Mouse (Mus musculus) embryonic facial prominence, embryonic 14.5 days (tissue): ENCODE results near the gene Osgep. TPM values are rescaled to one million over a fixed set of nuclear protein-coding genes. Genes with fewer than 3 reads are reported as not detected.
"Not testable (repeated sequence)": the region's sequence is repeated elsewhere in the genome, so short reads cannot be mapped to it uniquely, and the experiment has no call there.

Experiments
- ATAC-seq: fragments of 200-750 bp; cut with Nextera tagmentation; 2 replicates; pipeline ENCODE4 v1.8.0; 2017; ENCODE audit warnings: low read depth, moderate number of reproducible peaks, moderate TSS enrichment
- DNase-seq: peaks from one replicate; pipeline ENCODE4 v3.0.0-alpha.2; 2015; ENCODE audit warnings: low spot score
- H3K27ac ChIP-seq: fragments of 300-500 bp; sonication (generic); replicated peaks from 2 replicates; pipeline ENCODE4 v1.5.1; 2014; ENCODE audit warnings: low read depth, mild to moderate bottlenecking, low read length, moderate library complexity
- H3K27me3 ChIP-seq: fragments of 300-500 bp; sonication (generic); replicated peaks from 2 replicates; pipeline ENCODE4 v1.6.1; 2014; ENCODE audit warnings: low read length; ENCODE audit not compliant: control insufficient read depth, insufficient read depth
- H3K36me3 ChIP-seq: fragments of 300-500 bp; sonication (generic); 2 replicates; pipeline ENCODE4 v1.6.1; 2014; ENCODE audit warnings: low read length, mixed read lengths; ENCODE audit not compliant: control insufficient read depth, insufficient read depth
- H3K4me1 ChIP-seq: fragments of 300-500 bp; sonication (generic); 2 replicates; pipeline ENCODE4 v1.6.1; 2014; ENCODE audit warnings: antibody characterized with exemption, low read length; ENCODE audit not compliant: control insufficient read depth, insufficient read depth
- H3K4me2 ChIP-seq: fragments of 300-500 bp; sonication (generic); 2 replicates; pipeline ENCODE4 v1.6.1; 2014; ENCODE audit warnings: low read depth, mild to moderate bottlenecking, low read length, moderate library complexity, mixed read lengths
- H3K4me3 ChIP-seq: fragments of 300-500 bp; sonication (generic); 2 replicates; pipeline ENCODE4 v1.5.1; 2014; ENCODE audit warnings: low read depth, mild to moderate bottlenecking, low read length
- H3K9ac ChIP-seq: fragments of 300-500 bp; sonication (generic); 2 replicates; pipeline ENCODE4 v1.6.1; 2014; ENCODE audit warnings: low read depth, mild to moderate bottlenecking, low read length, moderate library complexity, mixed read lengths
- H3K9me3 ChIP-seq: fragments of 300-500 bp; sonication (generic); 2 replicates; pipeline ENCODE4 v1.6.1; 2016; ENCODE audit warnings: low read length; ENCODE audit not compliant: control insufficient read depth
- WGBS: fragments of 180-500 bp; shearing (Covaris S2); extraction: QIAGEN DNeasy Blood & Tissue Kit; methylation state at CpG from one replicate; pipeline ENCODE4 v1.1.7; 2014; 5-methylcytosine and 5-hydroxymethylcytosine counted together
- polyA plus RNA-seq: library from polyadenylated mRNA; unstranded; fragments of >200 nt; fragmentation: Nextera tagmentation; extraction: Ambion mirVana; gene quantifications from 2 replicates; pipeline ENCODE4 v1.2.1, GENCODE M21; 2014

The Osgep gene
- polyA plus RNA-seq, 1 experiment from 2014 or later: 138 TPM

DNA sequence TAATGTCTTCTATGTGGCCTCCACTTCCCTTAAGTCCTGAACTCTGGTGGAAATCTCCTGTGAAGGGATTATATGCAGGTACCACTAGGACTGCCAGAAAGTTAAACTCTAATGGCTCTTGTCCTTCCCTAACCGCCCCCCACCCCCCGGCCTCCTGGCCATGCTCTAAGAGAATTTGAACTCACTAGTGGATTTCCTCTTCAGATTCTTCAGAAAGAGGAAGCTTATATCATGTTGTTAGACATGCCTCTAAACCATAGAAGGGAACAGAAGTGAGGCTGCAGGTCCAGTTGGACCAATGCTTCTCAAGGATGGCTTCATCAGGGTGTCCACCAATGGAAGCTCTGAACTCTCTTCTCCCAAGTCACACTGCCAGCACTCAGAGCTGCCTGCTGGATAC lies 26.7 kb downstream of the Osgep start:
- H3K27me3 ChIP-seq, H3K27ac ChIP-seq, H3K4me3 ChIP-seq, H3K4me1 ChIP-seq, H3K9ac ChIP-seq, H3K36me3 ChIP-seq, ATAC-seq, H3K4me2 ChIP-seq, DNase-seq, H3K9me3 ChIP-seq: not testable (repeated sequence)
- WGBS: 89% methylated on average over 2 of the region's 2 CpGs

- H3K9me3 ChIP-seq: no peaks in the 10 kb centered on the region
- H3K4me3 ChIP-seq: peak within 1 kb of the TSS; percentile 43
- H3K4me1 ChIP-seq: 0 out of 2 replicates have a peak, but pooled peaks cover 3% of the 10 kb centered on the region
- H3K36me3 ChIP-seq: no peaks in the 10 kb centered on the region
- H3K27ac ChIP-seq: no peak within 1 kb of the TSS
- H3K27me3 ChIP-seq: no peaks in the 10 kb centered on the region
- WGBS: 33% methylated on average over 7 of the region's 7 CpGs
- peak within 1 kb of the TSS; percentile 62 for H3K9ac ChIP-seq
- H3K4me2 ChIP-seq: peak within 1 kb of the TSS; percentile 90
- no peak for DNase-seq
- ATAC-seq: no peak
Measured at GRCm38 (mm10) chr14:50897374-50897765, 27.3 kb downstream of the Osgep start, which contains the start of gene Klhl33. Gene Klhl33 (minus strand): TSS chr14:50897507.

- no peaks in the 10 kb centered on the region for H3K27me3 ChIP-seq
- H3K9ac ChIP-seq: peak overlapping the region; percentile 62
- no peak overlapping the region for H3K27ac ChIP-seq
- 12% methylated on average over 23 of the region's 23 CpGs for WGBS
- no peak for DNase-seq
- H3K9me3 ChIP-seq: no peaks in the 10 kb centered on the region
- ATAC-seq: peak; percentile 51; the same call in 1 of the 2 replicates
- peak overlapping the region; percentile 43 for H3K4me3 ChIP-seq
- peak overlapping the region; percentile 90 for H3K4me2 ChIP-seq
- 0 out of 2 replicates have a peak, but pooled peaks cover 3% of the 10 kb centered on the region for H3K4me1 ChIP-seq
- no peaks in the 10 kb centered on the region for H3K36me3 ChIP-seq
Measured at GRCm38 (mm10) chr14:50896747-50897373, 27.8 kb downstream of the Osgep start.

DNA sequence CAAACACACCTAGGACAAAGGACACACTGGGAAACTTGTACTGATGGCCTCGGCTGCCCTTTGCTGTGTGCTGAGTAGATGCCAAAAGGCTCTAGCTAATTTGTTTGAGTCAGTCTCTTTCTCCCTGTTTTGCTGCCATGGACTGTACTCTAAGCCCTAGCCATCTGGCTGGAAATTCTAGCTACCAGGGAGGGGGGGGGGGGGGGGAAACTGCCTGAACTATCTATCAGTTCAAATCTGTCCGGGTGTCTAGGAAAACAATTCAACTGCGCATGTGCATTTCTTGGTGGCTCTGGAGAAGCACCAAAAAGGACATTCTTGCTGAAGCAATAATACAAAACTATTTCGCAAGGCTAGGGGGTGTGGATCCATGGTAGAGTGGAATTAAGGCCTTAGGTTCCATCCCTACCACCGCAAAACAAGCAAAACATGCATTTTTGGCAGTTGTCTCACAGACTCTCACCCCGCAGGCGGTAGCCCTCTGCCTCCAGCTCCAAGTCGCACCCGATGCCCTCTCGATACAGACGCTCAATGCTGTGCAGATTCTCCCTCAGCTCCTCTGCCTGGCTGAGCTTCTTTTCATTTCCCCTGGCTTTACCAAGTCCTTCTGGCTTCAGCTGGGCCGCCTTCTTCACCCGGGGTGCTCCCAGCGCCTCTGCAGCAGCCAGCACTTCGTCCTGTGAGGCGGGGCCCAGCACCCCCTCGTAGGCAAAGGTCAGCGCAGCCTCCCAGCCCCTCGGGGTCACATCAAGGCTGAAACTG lies 28.5 kb downstream of the Osgep start:
- no peak overlapping the region for H3K27ac ChIP-seq
- WGBS: 12% methylated on average over 17 of the region's 19 CpGs
- peak; percentile 80 for DNase-seq

DNA sequence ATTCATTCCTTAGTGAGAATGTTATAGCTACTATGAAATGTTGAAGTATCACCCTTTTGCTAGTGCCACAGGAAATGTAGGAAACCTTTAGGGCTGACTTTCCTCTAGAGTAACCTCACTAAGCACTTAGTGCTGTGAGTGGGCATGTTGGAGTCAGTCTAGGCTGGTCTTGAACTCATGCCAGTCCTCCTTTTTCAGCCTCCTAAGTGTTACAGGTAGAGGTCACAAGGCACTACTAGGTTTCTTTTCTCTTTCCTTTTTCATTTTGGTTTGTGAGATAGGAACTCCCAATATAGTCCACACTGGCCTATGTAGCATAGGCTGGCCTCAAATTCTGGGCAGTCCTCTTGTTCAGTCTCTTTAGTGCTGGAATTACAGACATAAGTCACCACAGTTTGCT lies 29.3 kb downstream of the Osgep start:
- Histone ChIP-seq H3K9me3 (no peaks in the 10 kb centered on the region), H3K4me3 (no peak overlapping the region), H3K36me3 (no peaks in the 10 kb centered on the region), H3K27ac (no peak overlapping the region), H3K27me3 (no peaks in the 10 kb centered on the region), H3K4me1 (0 out of 2 replicates have a peak, but pooled peaks cover 3% of the 10 kb centered on the region), H3K9ac (no peak overlapping the region), H3K4me2 (no peak overlapping the region)
- ATAC-seq (no peak), DNase-seq (no peak)

More for the DNA sequence above, 28.5 kb downstream of the Osgep start:
- H3K4me3 ChIP-seq: peak overlapping the region; percentile 43
- H3K4me1 ChIP-seq: 0 out of 2 replicates have a peak, but pooled peaks cover 3% of the 10 kb centered on the region
- peak; percentile 53; the same call in 1 of the 2 replicates for ATAC-seq
- H3K36me3 ChIP-seq: no peaks in the 10 kb centered on the region
- H3K9ac ChIP-seq: peak overlapping the region; percentile 62
- H3K4me2 ChIP-seq: peak overlapping the region; percentile 90
- H3K9me3 ChIP-seq: no peaks in the 10 kb centered on the region
- H3K27me3 ChIP-seq: no peaks in the 10 kb centered on the region

GRCm38 (mm10) chr14:50892541-50893459 lies 31.9 kb downstream of the Osgep start:
- WGBS: 79% methylated on average over 22 of the region's 22 CpGs
- Histone ChIP-seq H3K9me3 (no peaks in the 10 kb centered on the region), H3K4me3 (no peak overlapping the region), H3K36me3 (no peaks in the 10 kb centered on the region), H3K27ac (no peak overlapping the region), H3K4me1 (0 out of 2 replicates have a peak, but pooled peaks cover 3% of the 10 kb centered on the region), H3K9ac (no peak overlapping the region), H3K27me3 (no peaks in the 10 kb centered on the region), H3K4me2 (no peak overlapping the region)
- DNase-seq: peak; percentile 40
- ATAC-seq: no peak

- H3K27ac ChIP-seq: no peak overlapping the region
- DNase-seq: no peak
- no peaks in the 10 kb centered on the region for H3K27me3 ChIP-seq
- ATAC-seq: no peak
- H3K36me3 ChIP-seq: no peaks in the 10 kb centered on the region
- 84% methylated on average over 7 of the region's 7 CpGs for WGBS
- H3K9ac ChIP-seq: no peak overlapping the region
- H3K4me1 ChIP-seq: 0 out of 2 replicates have a peak, but pooled peaks cover 3% of the 10 kb centered on the region
- no peak overlapping the region for H3K4me3 ChIP-seq
- no peaks in the 10 kb centered on the region for H3K9me3 ChIP-seq
- H3K4me2 ChIP-seq: no peak overlapping the region
Measured at GRCm38 (mm10) chr14:50892091-50892490, 32.6 kb downstream of the Osgep start.

DNA sequence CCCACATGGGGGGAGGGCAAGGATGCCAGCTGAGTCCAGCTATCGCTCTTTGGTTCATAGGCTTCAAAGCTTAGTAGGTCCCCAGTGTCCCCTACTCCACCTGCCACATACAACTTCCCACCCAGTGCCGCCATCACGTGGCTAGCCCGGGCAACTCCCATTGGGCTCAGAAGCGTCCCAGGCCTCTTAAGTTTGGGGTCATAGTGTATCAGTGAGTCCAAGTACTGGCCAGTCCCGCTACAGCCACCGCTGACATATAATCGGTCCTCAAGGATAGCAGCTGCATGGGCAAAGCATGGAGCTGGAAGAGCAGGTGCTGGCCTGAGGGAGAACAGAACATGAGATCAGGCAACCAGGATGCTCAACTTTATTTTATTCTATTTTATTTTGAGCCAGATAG lies 33.1 kb downstream of the Osgep start:
- Histone ChIP-seq H3K27me3 (no peaks in the 10 kb centered on the region), H3K9me3 (no peaks in the 10 kb centered on the region), H3K4me3 (no peak overlapping the region), H3K9ac (no peak overlapping the region), H3K4me2 (no peak overlapping the region), H3K4me1 (0 out of 2 replicates have a peak, but pooled peaks cover 3% of the 10 kb centered on the region), H3K36me3 (no peaks in the 10 kb centered on the region), H3K27ac (no peak overlapping the region)
- WGBS: 92% methylated on average over 8 of the region's 8 CpGs
- ATAC-seq (no peak), DNase-seq (no peak)
